Mouse (Mus musculus): ENCODE measurements around the gene Asphd2. TPM values are rescaled to one million over a fixed set of nuclear protein-coding genes. Genes with fewer than 3 reads are reported as not detected.

Gene Asphd2
- total and polyA plus RNA-seq, 2 experiments, result not detected

GRCm38 (mm10) chr5:112411514-112412335 is 17.1 kb upstream of the Asphd2 start:
- no peak for TF ChIP-seq POLR2A (IDR thresholded peaks at IDR 0.05; ENCODE audit: extremely low read depth, insufficient read depth, low read length)
- TF ChIP-seq CTCF (IDR thresholded peaks at IDR 0.05; ENCODE audit: low read depth, low read length), result no peak
- WGBS, result 11% methylated on average over 19 of the region's 19 CpGs

DNA sequence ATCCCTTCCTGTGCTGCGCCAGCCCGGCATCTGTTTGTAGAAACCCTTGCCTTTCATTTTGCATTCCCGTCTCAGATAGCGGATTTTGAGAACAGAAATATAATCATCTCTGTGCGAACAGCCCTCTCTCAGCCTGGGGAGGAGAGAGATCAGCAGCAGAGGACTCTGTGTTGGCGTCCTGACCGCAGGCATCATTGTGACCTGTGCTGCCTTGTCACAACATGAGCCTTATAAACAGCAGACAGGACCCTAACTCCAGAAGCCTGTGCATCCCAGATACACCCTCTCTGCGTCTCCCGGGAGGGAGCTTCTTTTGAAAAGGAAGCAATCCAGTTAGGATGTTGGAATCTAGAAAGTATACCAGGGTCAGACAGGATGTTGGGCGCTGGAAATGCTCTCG is 16.4 kb upstream of the Asphd2 start:
- 53% methylated on average over 11 of the region's 11 CpGs for WGBS
- no peaks in the 10 kb centered on the region for H3K36me3 ChIP-seq (ENCODE audit: control insufficient read depth, insufficient read depth, low read length)
- H3K4me1 ChIP-seq (ENCODE audit: control insufficient read depth, insufficient read depth, low read length), result no peaks in the 10 kb centered on the region
- peaks cover 3% of the 10 kb centered on the region; the same call in 1 of the 2 replicates for H3K27me3 ChIP-seq (ENCODE audit: control insufficient read depth, insufficient read depth, low read length)
- no peak for DNase-seq (ENCODE audit: extremely low read depth, low read depth, low spot score)
- TF ChIP-seq POLR2A (IDR thresholded peaks at IDR 0.05; ENCODE audit: extremely low read depth, insufficient read depth, low read length) (no peak), CTCF (IDR thresholded peaks at IDR 0.05; ENCODE audit: low read depth, low read length) (no peak)
- no peaks in the 10 kb centered on the region for H3K79me2 ChIP-seq (ENCODE audit: control insufficient read depth, insufficient read depth, low read length)
- H3K27ac ChIP-seq (replicated peaks; ENCODE audit: insufficient read depth, low read depth, low read length), result no peak overlapping the region
- no peak overlapping the region for H3K9ac ChIP-seq (ENCODE audit: low read depth, low read length)
- no peak overlapping the region for H3K4me3 ChIP-seq (ENCODE audit: insufficient read depth, low read depth, low read length)

More at GRCm38 (mm10) chr5:112411514-112412335, 17.1 kb upstream of the Asphd2 start:
- peaks cover 3% of the 10 kb centered on the region; the same call in 1 of the 2 replicates for H3K27me3 ChIP-seq (ENCODE audit: control insufficient read depth, insufficient read depth, low read length)
- no peak overlapping the region for H3K9ac ChIP-seq (ENCODE audit: low read depth, low read length)
- H3K36me3 ChIP-seq (ENCODE audit: control insufficient read depth, insufficient read depth, low read length), result no peaks in the 10 kb centered on the region
- H3K27ac ChIP-seq (replicated peaks; ENCODE audit: insufficient read depth, low read depth, low read length), result no peak overlapping the region
- no peak for DNase-seq (ENCODE audit: extremely low read depth, low read depth, low spot score)
- H3K79me2 ChIP-seq (ENCODE audit: control insufficient read depth, insufficient read depth, low read length), result no peaks in the 10 kb centered on the region
- H3K4me3 ChIP-seq (ENCODE audit: insufficient read depth, low read depth, low read length), result no peak overlapping the region
- H3K4me1 ChIP-seq (ENCODE audit: control insufficient read depth, insufficient read depth, low read length), result no peaks in the 10 kb centered on the region

DNA sequence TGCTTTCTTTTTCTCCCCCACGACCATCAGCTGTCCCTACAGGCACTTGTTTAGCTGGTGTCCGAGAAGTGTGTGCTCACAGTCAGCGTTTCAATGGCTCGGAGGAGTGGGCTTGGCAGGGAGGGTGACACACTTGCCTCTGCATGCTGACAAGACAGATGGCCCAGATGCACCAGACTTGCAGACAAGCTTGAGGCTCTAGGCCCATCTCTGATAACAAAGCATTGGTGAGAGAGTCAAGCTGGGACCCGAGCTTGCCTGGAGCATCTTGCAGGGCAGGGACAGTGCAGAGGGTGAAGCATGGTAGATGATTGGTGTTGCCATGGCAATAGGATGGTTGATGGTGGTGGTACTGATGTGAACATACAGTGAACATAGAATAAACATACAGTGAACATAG is 14.6 kb upstream of the Asphd2 start:
- H3K9ac ChIP-seq (ENCODE audit: low read depth, low read length), result no peak overlapping the region
- no peak overlapping the region for H3K27ac ChIP-seq (replicated peaks; ENCODE audit: insufficient read depth, low read depth, low read length)
- peaks cover 3% of the 10 kb centered on the region; the same call in 1 of the 2 replicates for H3K27me3 ChIP-seq (ENCODE audit: control insufficient read depth, insufficient read depth, low read length)
- no peak for TF ChIP-seq CTCF (IDR thresholded peaks at IDR 0.05; ENCODE audit: low read depth, low read length)
- DNase-seq (ENCODE audit: extremely low read depth, low read depth, low spot score), result no peak
- no peaks in the 10 kb centered on the region for H3K4me1 ChIP-seq (ENCODE audit: control insufficient read depth, insufficient read depth, low read length)
- no peaks in the 10 kb centered on the region for H3K79me2 ChIP-seq (ENCODE audit: control insufficient read depth, insufficient read depth, low read length)
- H3K4me3 ChIP-seq (ENCODE audit: insufficient read depth, low read depth, low read length), result no peak overlapping the region
- no peaks in the 10 kb centered on the region for H3K36me3 ChIP-seq (ENCODE audit: control insufficient read depth, insufficient read depth, low read length)
- 61% methylated on average over 5 of the region's 5 CpGs for WGBS

DNA sequence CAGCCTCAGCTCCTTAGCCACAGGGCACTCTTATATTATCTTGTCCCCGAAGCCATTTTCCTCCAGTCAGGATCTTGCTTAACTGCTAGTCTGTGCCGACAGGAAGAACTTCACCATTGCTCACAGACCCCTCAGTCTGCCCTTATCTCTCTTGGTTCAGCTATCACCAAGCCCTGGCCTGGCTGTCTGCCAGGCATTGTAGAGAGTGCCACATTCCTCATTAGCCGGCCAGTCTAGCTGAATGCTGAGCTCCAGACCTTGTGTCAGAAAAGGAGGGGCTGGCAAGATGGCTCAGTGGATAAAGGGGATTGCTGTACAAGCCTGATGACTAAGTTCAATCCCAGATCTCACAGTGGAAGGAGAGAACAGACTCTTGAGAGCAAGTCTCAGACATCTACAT is 11.4 kb upstream of the Asphd2 start:
- TF ChIP-seq POLR2A (IDR thresholded peaks at IDR 0.05; ENCODE audit: extremely low read depth, insufficient read depth, low read length) (no peak), CTCF (IDR thresholded peaks at IDR 0.05; ENCODE audit: low read depth, low read length) (no peak)
- Histone ChIP-seq H3K79me2 (ENCODE audit: control insufficient read depth, insufficient read depth, low read length) (no peaks in the 10 kb centered on the region), H3K9ac (ENCODE audit: low read depth, low read length) (no peak overlapping the region), H3K27ac (replicated peaks; ENCODE audit: insufficient read depth, low read depth, low read length) (no peak overlapping the region), H3K4me3 (ENCODE audit: insufficient read depth, low read depth, low read length) (no peak overlapping the region), H3K36me3 (ENCODE audit: control insufficient read depth, insufficient read depth, low read length) (no peaks in the 10 kb centered on the region), H3K27me3 (ENCODE audit: control insufficient read depth, insufficient read depth, low read length) (no peaks in the 10 kb centered on the region), H3K4me1 (ENCODE audit: control insufficient read depth, insufficient read depth, low read length) (no peaks in the 10 kb centered on the region)
- WGBS, result 61% methylated on average over 3 of the region's 3 CpGs
- no peak for DNase-seq (ENCODE audit: extremely low read depth, low read depth, low spot score)

- no peak overlapping the region for H3K9ac ChIP-seq (ENCODE audit: low read depth, low read length)
- no peaks in the 10 kb centered on the region for H3K79me2 ChIP-seq (ENCODE audit: control insufficient read depth, insufficient read depth, low read length)
- WGBS, result 61% methylated on average over 3 of the region's 3 CpGs
- no peak for TF ChIP-seq POLR2A (IDR thresholded peaks at IDR 0.05; ENCODE audit: extremely low read depth, insufficient read depth, low read length)
- TF ChIP-seq CTCF (IDR thresholded peaks at IDR 0.05; ENCODE audit: low read depth, low read length), result no peak
- H3K27me3 ChIP-seq (ENCODE audit: control insufficient read depth, insufficient read depth, low read length), result no peaks in the 10 kb centered on the region
- no peak for DNase-seq (ENCODE audit: extremely low read depth, low read depth, low spot score)
- H3K4me1 ChIP-seq (ENCODE audit: control insufficient read depth, insufficient read depth, low read length), result no peaks in the 10 kb centered on the region
- H3K27ac ChIP-seq (replicated peaks; ENCODE audit: insufficient read depth, low read depth, low read length), result no peak overlapping the region
- H3K4me3 ChIP-seq (ENCODE audit: insufficient read depth, low read depth, low read length), result no peak overlapping the region
- no peaks in the 10 kb centered on the region for H3K36me3 ChIP-seq (ENCODE audit: control insufficient read depth, insufficient read depth, low read length)
Observed at GRCm38 (mm10) chr5:112402437-112402836, 7.8 kb upstream of the Asphd2 start.

GRCm38 (mm10) chr5:112399284-112399683 is 4.6 kb upstream of the Asphd2 start:
- Histone ChIP-seq H3K79me2 (ENCODE audit: control insufficient read depth, insufficient read depth, low read length) (no peaks in the 10 kb centered on the region), H3K4me1 (ENCODE audit: control insufficient read depth, insufficient read depth, low read length) (no peaks in the 10 kb centered on the region), H3K27ac (replicated peaks; ENCODE audit: insufficient read depth, low read depth, low read length) (no peak overlapping the region), H3K27me3 (ENCODE audit: control insufficient read depth, insufficient read depth, low read length) (peaks cover 6% of the 10 kb centered on the region), H3K9ac (ENCODE audit: low read depth, low read length) (no peak overlapping the region), H3K4me3 (ENCODE audit: insufficient read depth, low read depth, low read length) (no peak overlapping the region), H3K36me3 (ENCODE audit: control insufficient read depth, insufficient read depth, low read length) (no peaks in the 10 kb centered on the region)
- WGBS, result 71% methylated on average over 10 of the region's 10 CpGs
- TF ChIP-seq CTCF (IDR thresholded peaks at IDR 0.05; ENCODE audit: low read depth, low read length) (no peak), POLR2A (IDR thresholded peaks at IDR 0.05; ENCODE audit: extremely low read depth, insufficient read depth, low read length) (no peak)
- no peak for DNase-seq (ENCODE audit: extremely low read depth, low read depth, low spot score)
